Mouse (Mus musculus) left cerebral cortex, postnatal 4 days (tissue): ENCODE measurements at regions not wholly inside any gene's neighbourhood (a gene's known extent, or its start where the extent isn't known, plus 50 kb on each side); places are given as distances from the start of the nearest gene placed in this dataset.
A peak's percentile ranks its signal among the peaks of the same experiment; 100 is the strongest.
"Not testable (repeated sequence)": the region's sequence is repeated elsewhere in the genome, so short reads cannot be mapped to it uniquely, and the experiment has no call there.

Experiments used
- DNase-seq: peaks from one replicate; pipeline ENCODE4 v3.0.0-alpha.2; 2022
- intact Hi-C: fragments of 180-260 bp; cut with DNase I; formaldehyde crosslinking; loops from one replicate; pipeline ENCODE4 v1.15.1; 2025

- DNase-seq, intact Hi-C loops: not testable (repeated sequence)
Observed at GRCm38 (mm10) chrX:14792261-14792660, 581.3 kb downstream of the H2al1n start.

DNA sequence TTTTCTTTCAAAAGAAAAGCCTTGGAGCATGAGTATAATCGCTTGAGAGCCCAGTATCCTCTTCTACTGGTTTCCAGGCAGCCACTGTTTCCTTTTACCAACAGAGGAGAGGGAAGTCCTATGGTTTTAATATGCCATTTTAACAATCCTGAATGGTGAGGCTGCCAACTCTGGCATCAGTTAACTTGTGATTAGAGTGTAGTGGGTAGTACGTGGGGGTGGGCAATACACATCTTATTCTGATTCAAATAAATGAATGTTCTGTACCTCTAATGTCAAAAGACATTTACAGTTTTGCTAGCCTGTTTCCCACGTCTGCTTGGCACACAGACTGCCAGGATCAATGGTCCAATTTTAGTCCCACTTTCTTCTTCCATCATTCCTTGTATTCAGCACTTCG is 624.9 kb downstream of the H2al1n start:
- no peak for DNase-seq
- intact Hi-C loops = no loop called here

DNA sequence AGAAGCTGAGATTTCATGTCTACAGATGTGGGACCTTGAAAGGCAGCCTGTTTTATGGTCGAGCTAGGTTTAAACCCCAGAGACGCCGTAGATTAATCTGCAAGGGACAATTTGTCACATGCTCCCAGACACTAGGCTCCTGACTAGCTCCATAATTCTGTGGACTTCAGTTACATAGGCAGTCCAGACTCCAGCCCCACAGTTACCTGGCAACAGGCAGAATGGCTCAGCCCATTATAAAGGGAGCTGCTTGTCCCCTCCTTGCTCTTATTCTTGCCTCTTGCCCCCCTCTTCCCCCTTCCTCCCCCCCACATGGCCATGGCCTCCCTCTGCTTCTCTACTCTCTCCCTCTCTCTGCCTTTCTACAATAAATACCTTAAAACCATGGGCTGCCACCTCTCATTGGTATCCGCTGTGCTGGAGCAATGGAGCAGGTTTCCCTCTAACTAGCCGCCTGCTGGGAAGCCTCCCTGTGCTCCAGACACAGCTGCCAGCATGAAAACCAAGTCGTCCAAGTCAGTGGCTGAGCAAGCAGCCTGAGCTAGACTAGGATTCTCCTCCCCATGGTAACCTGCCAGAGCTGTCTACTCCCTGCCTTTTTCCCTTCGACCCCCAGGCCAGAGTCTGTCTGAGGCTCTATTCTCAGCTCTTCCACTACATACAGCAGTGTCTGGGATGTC is 628.9 kb downstream of the H2al1n start:
- intact Hi-C loops = no loop called here
- peak; percentile 46 for DNase-seq

DNA sequence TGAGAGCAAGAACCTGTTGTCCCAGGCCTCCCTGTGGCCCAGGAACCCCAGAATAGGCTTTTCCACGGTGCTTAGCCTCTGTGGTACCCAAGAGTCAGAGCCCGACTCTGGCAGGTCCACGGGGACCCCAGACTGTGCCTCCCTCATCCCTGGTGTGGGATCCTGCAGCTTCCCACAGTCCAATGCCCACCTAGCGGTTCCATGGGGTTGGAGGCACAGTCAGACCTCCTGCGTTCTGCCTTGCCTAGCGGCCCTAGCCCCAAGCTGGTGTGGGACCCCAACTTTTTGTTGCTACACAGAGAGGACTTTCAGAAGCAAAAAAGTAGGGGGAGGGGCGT is 629.4 kb downstream of the H2al1n start:
- intact Hi-C loops = no loop called here
- DNase-seq = no peak

DNA sequence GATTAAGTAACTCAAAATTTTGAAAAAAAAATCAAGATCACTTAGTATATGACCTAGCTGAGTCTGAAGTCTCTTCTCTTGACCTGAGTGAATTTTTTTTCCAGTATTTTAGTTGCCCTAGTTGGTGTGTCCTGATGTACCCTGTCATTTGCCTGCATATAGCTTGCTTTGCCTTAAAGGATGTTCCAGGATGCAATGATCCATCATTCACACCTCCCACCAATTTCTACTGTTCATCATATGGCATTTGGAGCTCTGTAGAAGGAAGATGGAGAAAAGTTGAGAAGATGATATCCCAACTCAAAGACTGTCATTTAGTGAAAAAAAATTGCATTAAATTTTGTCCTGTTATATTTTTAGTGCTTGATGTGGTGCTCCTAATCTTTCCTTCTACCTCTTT is 634.4 kb downstream of the H2al1n start:
- no peak for DNase-seq

GRCm38 (mm10) chrX:14884612-14885011 is 673.7 kb downstream of the H2al1n start:
- peak; percentile 55 for DNase-seq
- intact Hi-C loops = no loop called here

More for the DNA sequence above, 634.4 kb downstream of the H2al1n start:
- intact Hi-C loops = no loop called here
